Mouse (Mus musculus): ENCODE measurements around the gene AC124502.3.

The AC124502.3 gene

DNA sequence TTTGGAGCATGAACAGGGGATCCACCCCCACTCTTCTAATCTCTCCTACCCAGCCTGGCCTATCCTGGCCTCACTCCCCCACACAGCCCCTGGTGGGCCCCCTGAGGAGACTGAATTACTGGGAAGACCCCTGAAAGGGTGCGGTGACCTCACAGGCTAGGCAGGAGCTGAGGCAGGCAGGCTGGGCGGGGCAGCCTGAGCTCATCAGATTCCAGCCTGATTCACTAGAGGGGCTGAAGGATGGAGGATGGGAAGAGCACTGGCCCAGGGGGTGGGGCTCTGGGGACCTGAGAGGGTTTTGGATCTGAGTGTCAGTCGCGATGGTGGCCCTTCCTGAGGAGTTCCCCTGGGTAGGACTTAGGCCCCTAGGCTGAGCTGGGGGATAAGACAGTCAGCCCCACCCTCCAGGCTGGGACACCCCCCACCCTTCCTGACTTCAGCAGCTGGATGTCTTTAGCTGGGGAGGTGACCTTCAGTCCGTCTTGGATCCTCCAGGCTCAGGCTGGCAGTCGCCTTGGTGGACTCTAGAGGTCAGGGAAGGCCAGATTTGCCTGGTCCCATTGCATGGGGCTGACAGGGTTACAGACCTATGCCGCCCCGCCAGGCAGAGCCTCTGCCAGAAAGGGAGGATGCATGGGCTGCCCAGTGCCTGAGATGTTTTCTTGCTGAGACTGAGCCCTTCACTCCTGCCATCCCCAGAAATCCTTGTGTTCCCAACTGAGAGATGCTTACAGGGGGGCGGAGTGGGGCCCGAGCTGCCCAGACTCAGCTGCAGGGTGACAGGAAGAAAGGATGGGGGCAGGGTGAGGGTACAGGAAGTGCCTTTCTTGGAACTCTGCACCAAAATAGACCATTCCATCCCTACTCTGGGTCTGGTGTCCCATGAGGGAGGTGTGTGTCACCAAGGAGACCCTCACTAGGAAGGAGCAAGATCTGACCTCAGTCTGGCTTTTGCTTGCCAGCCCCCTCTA, 20.4 kb downstream of the AC124502.3 start:
- no peak for DNase-seq (ENCODE audit: low spot score)

DNA sequence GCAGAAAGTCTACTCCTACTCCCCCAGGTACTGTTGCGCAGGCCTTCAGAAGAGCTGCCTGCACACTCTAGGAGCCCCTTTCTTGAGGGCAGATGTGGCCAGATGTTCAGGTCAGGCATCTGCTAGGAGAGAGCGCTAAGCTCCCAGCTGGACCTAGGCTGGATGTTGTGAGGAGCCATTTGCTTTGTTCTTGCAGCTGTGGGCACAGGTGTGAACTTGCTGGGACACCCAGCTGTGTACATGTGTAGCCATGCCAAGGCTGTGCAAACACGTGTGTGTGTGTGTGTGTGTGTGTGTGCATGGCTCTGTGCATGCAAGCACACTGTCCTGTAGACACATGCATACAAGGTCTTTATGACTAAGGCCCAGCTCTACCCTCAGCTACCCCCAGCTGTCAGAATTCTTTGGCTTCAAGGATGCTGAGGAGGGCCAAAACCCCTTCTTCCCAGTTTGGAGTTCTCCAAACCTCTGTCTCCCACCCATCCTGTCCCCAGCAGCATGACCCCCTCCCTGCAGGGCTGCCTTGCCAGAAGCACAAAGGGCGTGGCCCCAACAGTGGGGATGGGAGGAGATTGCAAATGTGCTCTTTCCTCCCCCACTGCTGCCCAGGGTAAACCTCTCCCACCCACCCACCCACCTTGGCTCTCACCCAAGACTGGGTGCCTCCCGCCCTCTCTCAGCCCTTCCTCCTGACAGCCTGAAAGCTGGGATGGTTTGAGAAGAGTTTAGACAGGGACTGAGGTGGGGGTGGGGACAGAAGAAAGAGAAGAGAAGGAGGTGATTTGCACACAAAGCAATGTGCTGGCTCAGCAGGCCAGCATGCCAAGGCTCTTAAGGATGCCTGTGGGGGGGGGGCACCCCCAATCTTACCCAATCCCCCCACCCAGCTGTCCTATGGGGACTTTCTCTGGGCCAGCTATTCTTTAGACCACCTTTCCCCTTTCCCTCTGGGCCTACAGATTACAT, 22.0 kb downstream of the AC124502.3 start:
- no peak for DNase-seq (ENCODE audit: low spot score)

- no peak for DNase-seq (ENCODE audit: low spot score)
Measured at GRCm38 (mm10) chr19:5062041-5062440, 23.4 kb downstream of the AC124502.3 start.

- DNase-seq (ENCODE audit: low spot score) = no peak
Measured at GRCm38 (mm10) chr19:5062446-5062845, 23.8 kb downstream of the AC124502.3 start.

DNA sequence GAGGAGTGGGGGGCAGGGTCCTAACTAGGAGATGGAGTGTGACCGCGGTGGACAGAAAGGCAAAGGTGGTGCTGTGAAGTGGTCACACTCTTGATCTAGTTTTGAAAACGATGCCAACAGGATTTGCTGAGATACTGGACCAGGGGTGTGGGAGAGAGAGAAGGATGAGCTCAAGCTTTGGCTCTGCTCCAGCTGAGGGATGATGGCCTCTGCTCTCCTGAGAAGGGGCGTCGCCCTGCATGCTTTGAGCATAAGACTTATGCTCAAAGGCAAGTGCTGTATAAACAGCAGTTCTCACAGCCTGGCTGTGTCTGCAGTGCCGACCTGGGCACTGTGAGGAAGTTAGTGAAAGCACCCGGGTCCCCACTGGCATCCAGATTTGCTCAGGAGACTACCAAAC, 26.4 kb downstream of the AC124502.3 start:
- DNase-seq (ENCODE audit: low spot score) = no peak

GRCm38 (mm10) chr19:5067040-5067799, 28.5 kb downstream of the AC124502.3 start:
- no peak for DNase-seq (ENCODE audit: low spot score)

DNA sequence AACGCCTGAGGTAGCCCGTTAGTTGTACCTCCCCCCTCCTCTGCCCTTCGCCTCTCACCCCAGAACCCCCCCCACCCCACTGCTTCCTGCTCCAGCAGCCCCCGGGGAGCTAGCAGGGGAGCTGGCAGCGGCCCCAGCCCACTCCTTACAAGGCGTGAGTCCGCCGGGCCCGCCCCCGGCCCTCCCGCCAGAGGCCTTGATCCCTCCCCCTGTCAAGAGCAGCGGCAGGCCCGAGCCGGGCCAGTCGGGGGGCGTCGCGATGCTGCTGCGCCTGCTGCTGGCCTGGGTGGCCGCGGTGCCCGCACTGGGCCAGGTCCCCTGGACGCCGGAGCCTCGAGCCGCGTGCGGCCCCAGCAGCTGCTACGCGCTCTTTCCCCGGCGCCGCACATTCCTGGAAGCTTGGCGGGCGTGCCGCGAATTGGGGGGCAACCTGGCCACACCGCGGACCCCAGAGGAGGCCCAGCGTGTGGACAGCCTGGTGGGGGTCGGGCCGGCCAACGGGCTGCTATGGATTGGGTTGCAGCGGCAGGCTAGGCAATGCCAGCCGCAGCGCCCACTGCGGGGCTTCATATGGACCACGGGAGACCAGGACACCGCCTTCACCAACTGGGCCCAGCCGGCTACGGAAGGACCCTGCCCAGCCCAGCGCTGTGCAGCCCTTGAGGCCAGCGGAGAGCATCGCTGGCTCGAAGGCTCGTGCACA, 29.3 kb downstream of the AC124502.3 start, which contains the start of gene Cd248:
Cd248 (plus strand) TSS at position 212 of the 703 bp plus-strand sequence.
- DNase-seq (ENCODE audit: low spot score) = no peak

GRCm38 (mm10) chr19:5068570-5069234, 30.0 kb downstream of the AC124502.3 start:
- DNase-seq (ENCODE audit: low spot score) = no peak

- DNase-seq (ENCODE audit: low spot score) = no peak
Measured at GRCm38 (mm10) chr19:5069486-5069885, 30.8 kb downstream of the AC124502.3 start.

GRCm38 (mm10) chr19:5069978-5070377, 31.3 kb downstream of the AC124502.3 start:
- DNase-seq (ENCODE audit: low spot score) = no peak

DNA sequence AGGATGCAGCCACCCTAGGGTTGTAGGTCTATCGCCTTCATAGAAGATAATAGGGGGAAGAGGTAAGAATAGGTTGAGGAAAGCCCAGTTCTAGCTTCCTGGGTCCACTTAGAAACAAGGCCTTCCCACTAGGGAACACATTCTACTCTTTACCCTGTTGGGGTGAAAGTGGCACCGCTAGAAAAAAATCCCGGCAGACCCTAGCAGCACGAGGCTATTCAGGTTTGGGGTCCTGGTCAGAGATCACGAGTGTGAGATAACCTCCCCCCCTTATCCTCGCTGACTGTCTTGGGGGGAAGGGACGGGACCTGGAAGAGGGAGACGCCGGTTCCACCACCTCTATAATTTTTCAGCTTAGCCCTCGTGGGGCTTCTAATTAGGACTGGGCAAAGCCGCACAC, 32.4 kb downstream of the AC124502.3 start:
- DNase-seq (ENCODE audit: low spot score) = no peak

DNA sequence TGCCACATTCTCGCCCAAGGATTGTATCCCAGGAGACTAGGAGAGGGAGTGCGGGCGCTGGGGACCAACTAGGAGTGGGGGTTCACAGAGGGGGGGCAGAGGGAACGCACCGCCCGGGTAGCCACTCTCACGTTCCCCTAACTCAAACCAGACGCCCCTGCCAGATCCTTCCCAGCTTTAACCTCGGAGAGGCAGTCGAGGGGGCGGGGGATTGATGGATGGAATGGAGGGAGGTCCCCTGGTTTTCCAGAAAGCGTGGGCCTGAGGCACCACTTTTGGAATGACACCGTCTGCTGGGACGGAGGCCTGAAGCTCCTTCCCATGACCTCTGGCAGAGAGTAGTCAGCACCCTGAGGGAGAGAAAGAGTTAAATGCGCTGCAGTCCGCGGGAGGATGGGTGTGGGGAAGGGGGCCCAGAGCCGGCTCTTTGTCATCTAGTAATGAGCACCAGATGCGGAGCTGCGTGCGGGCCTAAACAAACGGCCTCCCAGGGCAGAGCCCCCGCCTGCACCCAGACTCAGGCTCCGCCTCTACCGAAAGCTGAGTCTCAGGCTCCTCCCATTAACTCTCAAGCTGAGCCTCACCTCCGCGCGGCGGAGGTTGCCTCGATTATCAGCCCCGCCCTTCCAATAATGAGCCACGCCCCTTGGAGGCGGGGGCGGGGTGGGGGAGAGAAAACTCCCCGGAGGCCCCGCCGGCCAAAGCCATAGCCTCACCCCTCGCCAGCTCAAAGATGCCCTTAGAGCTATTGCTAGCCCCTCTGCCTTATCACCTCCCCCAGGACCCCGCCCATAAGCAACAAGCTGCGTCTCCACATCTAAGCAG, 33.1 kb downstream of the AC124502.3 start:
- DNase-seq (ENCODE audit: low spot score) = no peak

GRCm38 (mm10) chr19:5072389-5073019, 33.8 kb downstream of the AC124502.3 start:
- DNase-seq (ENCODE audit: low spot score) = no peak

DNA sequence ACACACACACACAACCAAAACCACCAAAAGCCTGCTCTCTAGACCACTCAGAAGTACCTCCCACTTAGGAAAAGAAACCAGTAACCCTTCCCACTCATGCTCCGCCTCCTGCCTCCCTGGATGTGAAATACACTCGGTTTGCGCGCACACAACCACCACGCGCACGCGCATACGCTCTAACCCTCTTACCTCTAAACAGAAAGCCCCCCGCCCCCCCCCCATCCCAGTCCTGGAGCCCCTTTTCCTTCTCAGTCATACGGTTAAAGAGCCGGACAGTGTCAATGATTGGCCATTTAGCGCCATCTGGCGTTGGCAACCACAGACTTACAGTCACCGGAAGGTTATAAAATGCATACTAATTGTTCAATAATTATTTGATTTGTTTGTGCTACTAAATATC, 34.3 kb downstream of the AC124502.3 start:
- DNase-seq (ENCODE audit: low spot score) = no peak

GRCm38 (mm10) chr19:5073518-5073917, 34.8 kb downstream of the AC124502.3 start:
- DNase-seq (ENCODE audit: low spot score) = no peak

- no peak for DNase-seq (ENCODE audit: low spot score)
Measured at GRCm38 (mm10) chr19:5079279-5079678, 40.6 kb downstream of the AC124502.3 start.

GRCm38 (mm10) chr19:5082005-5082404, 43.3 kb downstream of the AC124502.3 start:
- DNase-seq (ENCODE audit: low spot score) = no peak

DNA sequence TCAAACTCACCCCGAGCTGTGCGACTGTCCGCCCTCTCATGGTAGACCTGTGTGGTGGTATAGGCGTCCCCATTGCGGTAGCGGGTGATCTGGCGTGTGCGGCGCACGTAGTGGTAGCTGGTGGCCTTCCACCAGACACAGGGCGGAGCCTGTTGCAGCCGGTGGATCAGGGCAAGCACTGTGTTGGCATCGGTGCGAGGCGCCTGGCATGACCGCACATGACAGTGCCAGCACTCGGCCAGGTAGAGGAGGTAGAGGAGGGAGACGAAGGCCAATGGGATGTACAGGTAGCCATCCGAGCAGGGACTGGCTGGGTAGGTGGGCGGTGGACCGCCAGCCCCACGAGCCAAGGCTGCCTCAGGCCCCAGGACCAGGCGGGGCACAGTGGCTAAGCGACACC, 43.9 kb downstream of the AC124502.3 start:
- DNase-seq (ENCODE audit: low spot score) = no peak
